Mouse (Mus musculus) thymus, adult 2 months (tissue): Measurements from ENCODE around the gene Arih2. TPM values are rescaled to one million over a fixed set of nuclear protein-coding genes. Genes with fewer than 3 reads are reported as not detected.

Experiments used
- DNase-seq: peaks from one replicate; pipeline ENCODE4 v3.0.0; 2021
- H3K27ac ChIP-seq: fragments of 200-500 bp; 2 replicates; pipeline ENCODE4 v1.5.1; 2012; ENCODE audit warnings: low read length, control low read depth; ENCODE audit not compliant: control insufficient read depth, insufficient read depth
- H3K27me3 ChIP-seq: fragments of 200-500 bp; 2 replicates; pipeline ENCODE4 v1.6.1; 2012; ENCODE audit warnings: mild to moderate bottlenecking, low read length, moderate library complexity, mixed read lengths; ENCODE audit not compliant: control insufficient read depth, insufficient read depth
- H3K36me3 ChIP-seq: fragments of 200-500 bp; 2 replicates; pipeline ENCODE4 v1.6.1; 2012; ENCODE audit warnings: mild to moderate bottlenecking, low read length, moderate library complexity; ENCODE audit not compliant: control insufficient read depth, insufficient read depth
- H3K4me1 ChIP-seq: fragments of 200-500 bp; replicated peaks from 2 replicates; pipeline ENCODE4 v1.6.1; 2012; ENCODE audit warnings: low read length; ENCODE audit not compliant: control insufficient read depth, insufficient read depth
- H3K4me3 ChIP-seq: fragments of 200-500 bp; 2 replicates; pipeline ENCODE4 v1.5.1; 2012; ENCODE audit warnings: mild to moderate bottlenecking, low read length, control low read depth, moderate library complexity; ENCODE audit not compliant: control insufficient read depth, insufficient read depth
- CTCF ChIP-seq: fragments of 200-500 bp; IDR thresholded peaks from 2 replicates; pipeline ENCODE4 v1.5.1; 2012; ENCODE audit warnings: mild to moderate bottlenecking, control low read depth, low read length, moderate library complexity, borderline replicate concordance; ENCODE audit not compliant: control insufficient read depth, poor library complexity, insufficient read depth; ENCODE audit errors: extremely low read depth
- POLR2A ChIP-seq: fragments of 200-500 bp; IDR thresholded peaks from 2 replicates; pipeline ENCODE4 v1.6.1; 2012; ENCODE audit warnings: mild to moderate bottlenecking, low read length, control low read depth, moderate library complexity; ENCODE audit not compliant: control insufficient read depth, poor library complexity, insufficient read depth; ENCODE audit errors: extremely low read depth
- WGBS: fragments of 180-500 bp; shearing (Covaris S2); methylation state at CpG from one replicate; pipeline ENCODE4 v1.1.7; 2018; 5-methylcytosine and 5-hydroxymethylcytosine counted together
- polyA plus RNA-seq: library from polyadenylated mRNA; depleted of rRNA; stranded (reverse); fragments of >200 nt; gene quantifications from 2 replicates; pipeline ENCODE4 v1.2.3, GENCODE M21; 2012

Gene Arih2
- polyA plus RNA-seq, 1 experiment = 63.0 TPM

DNA sequence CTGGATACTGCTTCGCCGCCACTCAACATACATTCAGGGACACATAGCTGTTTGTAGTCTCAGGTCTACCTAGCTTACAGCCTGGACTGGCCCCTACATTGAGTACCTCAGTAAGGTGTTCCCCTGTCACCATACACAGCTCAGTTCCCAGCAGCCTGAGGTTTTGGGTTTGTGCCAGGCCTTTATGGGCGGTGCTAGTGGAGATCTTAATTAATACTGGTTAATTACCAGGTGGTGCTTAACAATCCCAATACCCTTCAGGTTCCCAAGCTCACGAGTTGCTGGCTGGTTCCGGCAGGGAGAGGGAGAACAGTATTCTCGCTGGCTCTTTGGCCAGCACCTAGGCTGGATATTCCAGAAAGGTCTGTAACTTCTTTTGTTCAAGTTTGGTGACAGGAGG, 41.7 kb upstream of the Arih2 start:
- no peak for TF ChIP-seq POLR2A
- TF ChIP-seq CTCF = no peak
- H3K36me3 ChIP-seq = no peaks in the 10 kb centered on the region
- no peak overlapping the region for H3K4me3 ChIP-seq
- peaks cover 11% of the 10 kb centered on the region for H3K4me1 ChIP-seq
- no peak overlapping the region for H3K27ac ChIP-seq
- WGBS = 95% methylated on average over 6 of the region's 6 CpGs
- no peaks in the 10 kb centered on the region; the same call in 1 of the 2 replicates for H3K27me3 ChIP-seq
- DNase-seq = no peak

DNA sequence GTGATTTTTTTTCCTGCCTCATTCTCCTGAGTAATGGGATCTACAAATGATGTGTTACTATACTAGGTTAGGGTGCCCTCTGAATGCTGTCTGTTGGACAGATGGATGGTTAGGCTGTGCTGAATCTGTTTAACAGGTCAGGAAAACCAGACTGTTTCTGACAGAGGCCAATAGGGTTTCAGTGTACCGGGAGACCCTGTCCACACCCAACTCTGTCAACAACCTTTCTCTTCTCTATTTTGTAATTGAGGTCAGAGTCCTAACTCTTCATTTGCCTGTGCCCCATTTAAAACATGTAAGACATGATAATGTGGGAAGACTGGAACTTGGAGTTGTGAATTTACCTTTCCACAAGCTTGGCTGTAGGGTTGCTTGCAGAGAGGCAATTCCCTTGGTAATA, 40.8 kb upstream of the Arih2 start:
- Histone ChIP-seq H3K4me1 (peaks cover 11% of the 10 kb centered on the region), H3K4me3 (no peak overlapping the region), H3K36me3 (no peaks in the 10 kb centered on the region), H3K27ac (no peak overlapping the region), H3K27me3 (no peaks in the 10 kb centered on the region; the same call in 1 of the 2 replicates)
- 94% methylated on average over 1 of the region's 1 CpGs for WGBS
- TF ChIP-seq POLR2A = no peak
- no peak for TF ChIP-seq CTCF
- DNase-seq = no peak

DNA sequence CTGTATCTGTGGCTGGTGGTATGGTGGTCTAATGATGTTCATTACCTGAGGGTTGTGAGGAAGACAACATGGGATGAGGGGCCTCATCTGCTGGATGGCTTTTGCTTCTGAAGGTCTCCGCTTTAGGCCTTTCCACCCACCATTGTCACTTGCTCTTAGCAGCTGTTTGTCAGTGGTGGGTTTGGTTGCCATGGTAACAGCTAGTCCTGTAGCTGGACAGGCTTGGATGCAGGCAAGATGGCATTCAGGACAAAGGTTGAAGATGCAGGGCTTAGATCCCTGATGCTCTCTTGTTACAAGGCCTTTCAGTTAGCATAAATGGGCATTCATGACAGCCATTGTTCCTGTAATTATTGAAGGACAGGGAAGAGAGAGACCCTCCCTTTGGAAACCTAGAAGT, 39.9 kb upstream of the Arih2 start, which contains the start of gene Prkar2a:
Prkar2a (plus strand) TSS at position 209 of the 400 bp plus-strand sequence.
- Histone ChIP-seq H3K4me1 (peaks cover 11% of the 10 kb centered on the region), H3K27ac (no peak within 1 kb of the TSS), H3K36me3 (no peaks in the 10 kb centered on the region), H3K4me3 (no peak within 1 kb of the TSS), H3K27me3 (no peaks in the 10 kb centered on the region; the same call in 1 of the 2 replicates)
- no peak for TF ChIP-seq POLR2A
- no peak for TF ChIP-seq CTCF
- WGBS = 100% methylated on average over 1 of the region's 1 CpGs
- DNase-seq = no peak

DNA sequence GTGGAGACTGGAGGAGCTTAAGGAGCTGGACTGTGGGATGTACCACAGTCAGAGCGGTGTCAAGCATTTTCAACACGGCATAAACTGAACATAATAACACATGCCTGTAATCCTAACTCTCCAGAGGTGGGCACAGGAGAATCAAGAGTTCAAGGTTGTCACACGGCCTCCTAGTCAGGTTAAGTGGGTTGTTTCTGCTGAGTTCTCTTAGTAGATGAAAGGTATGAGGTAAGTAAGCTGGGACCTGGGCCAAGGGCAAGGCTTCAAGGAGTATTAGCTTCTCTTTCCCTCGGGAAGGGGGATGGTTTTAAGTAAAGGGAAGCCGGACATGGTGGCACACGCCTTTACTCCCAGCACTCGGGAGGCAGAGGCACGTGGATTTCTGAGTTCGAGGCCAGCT, 39.3 kb upstream of the Arih2 start:
- TF ChIP-seq POLR2A (no peak), CTCF (no peak)
- Histone ChIP-seq H3K27me3 (no peaks in the 10 kb centered on the region; the same call in 1 of the 2 replicates), H3K4me1 (peaks cover 11% of the 10 kb centered on the region), H3K36me3 (no peaks in the 10 kb centered on the region), H3K27ac (no peak overlapping the region), H3K4me3 (no peak overlapping the region)
- 93% methylated on average over 9 of the region's 9 CpGs for WGBS
- no peak for DNase-seq

DNA sequence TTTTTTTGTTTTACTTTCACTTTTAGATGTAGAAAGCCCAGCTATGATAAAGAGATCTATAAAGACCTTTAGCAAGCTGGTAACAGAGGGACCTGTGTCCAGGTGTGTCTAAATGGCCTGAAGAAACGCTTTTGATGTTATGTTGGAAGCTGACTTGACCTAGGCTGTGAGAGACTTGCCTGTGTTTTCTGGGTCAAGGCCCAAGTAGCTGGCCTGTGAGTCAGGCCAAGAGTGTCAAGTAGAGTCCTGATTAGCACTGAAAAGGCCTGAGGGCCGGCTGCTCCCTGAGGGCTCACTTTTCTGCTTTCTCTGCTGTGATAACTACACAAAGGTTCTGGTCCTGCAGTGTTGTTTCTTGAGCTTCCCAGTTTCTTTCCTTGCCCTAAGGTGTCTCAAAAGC, 38.5 kb upstream of the Arih2 start:
- H3K4me3 ChIP-seq = no peak overlapping the region
- WGBS = 91% methylated on average over 2 of the region's 2 CpGs
- H3K4me1 ChIP-seq = peaks cover 7% of the 10 kb centered on the region
- H3K27me3 ChIP-seq = no peaks in the 10 kb centered on the region; the same call in 1 of the 2 replicates
- TF ChIP-seq CTCF (no peak), POLR2A (no peak)
- no peak overlapping the region for H3K27ac ChIP-seq
- H3K36me3 ChIP-seq = peaks cover 4% of the 10 kb centered on the region; the same call in 1 of the 2 replicates
- no peak for DNase-seq

DNA sequence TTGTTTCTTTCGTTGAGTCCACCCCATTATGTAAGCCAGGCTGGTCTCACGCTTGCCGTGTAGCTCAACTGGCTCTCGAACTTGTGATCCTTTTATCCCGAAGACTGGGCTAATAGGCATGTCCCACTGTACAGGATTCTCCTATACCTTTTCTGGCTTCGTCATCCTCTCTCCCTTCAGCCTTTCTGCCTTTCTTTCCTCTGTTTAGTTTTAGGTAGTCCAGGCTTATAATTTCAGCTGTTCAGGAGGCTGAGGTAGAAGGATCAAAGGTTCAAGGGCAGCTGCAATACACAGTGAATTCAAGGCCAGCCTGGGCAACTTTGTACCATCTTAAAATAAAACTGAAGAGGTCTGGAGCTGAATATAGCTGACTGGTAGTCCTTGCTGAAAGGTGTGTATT, 38.0 kb upstream of the Arih2 start:
- no peak overlapping the region for H3K4me3 ChIP-seq
- DNase-seq = no peak
- H3K27ac ChIP-seq = no peak overlapping the region
- H3K4me1 ChIP-seq = peaks cover 5% of the 10 kb centered on the region; the same call in 1 of the 2 replicates
- peaks cover 9% of the 10 kb centered on the region; the same call in 1 of the 2 replicates for H3K36me3 ChIP-seq
- H3K27me3 ChIP-seq = no peaks in the 10 kb centered on the region; the same call in 1 of the 2 replicates
- WGBS = 94% methylated on average over 6 of the region's 6 CpGs
- TF ChIP-seq CTCF (no peak), POLR2A (no peak)

DNA sequence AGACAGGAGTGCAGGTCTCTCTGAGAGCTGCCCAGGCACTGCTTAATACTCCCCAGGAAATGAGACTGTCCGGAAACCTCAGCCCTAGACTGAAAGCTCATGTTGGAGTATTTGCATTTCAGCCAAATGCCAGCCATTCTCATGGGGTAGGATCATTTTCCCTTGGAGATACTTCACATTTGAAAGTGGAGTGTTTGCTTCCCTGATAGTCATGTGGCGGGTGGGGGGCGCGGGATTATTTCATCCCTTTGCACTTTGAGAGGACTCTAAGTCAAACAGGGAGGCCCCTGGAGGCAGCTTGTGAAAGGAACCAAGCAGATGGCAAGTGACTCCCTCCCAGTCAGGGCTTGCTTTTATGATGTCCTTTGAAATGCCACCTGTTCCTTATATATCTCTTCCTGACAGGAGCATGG, 37.3 kb upstream of the Arih2 start:
- Histone ChIP-seq H3K27me3 (no peaks in the 10 kb centered on the region), H3K4me1 (peaks cover 2% of the 10 kb centered on the region; the same call in 1 of the 2 replicates), H3K4me3 (no peak overlapping the region), H3K27ac (no peak overlapping the region), H3K36me3 (peaks cover 9% of the 10 kb centered on the region; the same call in 1 of the 2 replicates)
- no peak for DNase-seq
- TF ChIP-seq CTCF (no peak), POLR2A (no peak)
- WGBS = 92% methylated on average over 4 of the region's 4 CpGs
